Mouse (Mus musculus): ENCODE results near the gene Cldn10. TPM values are rescaled to one million over a fixed set of nuclear protein-coding genes. Genes with fewer than 3 reads are reported as not detected.
"Not testable (repeated sequence)": the region's sequence is repeated elsewhere in the genome, so short reads cannot be mapped to it uniquely, and the experiment has no call there.

Gene Cldn10
- polyA plus RNA-seq, 1 experiment from 2014 or later, result 8.4 TPM

DNA sequence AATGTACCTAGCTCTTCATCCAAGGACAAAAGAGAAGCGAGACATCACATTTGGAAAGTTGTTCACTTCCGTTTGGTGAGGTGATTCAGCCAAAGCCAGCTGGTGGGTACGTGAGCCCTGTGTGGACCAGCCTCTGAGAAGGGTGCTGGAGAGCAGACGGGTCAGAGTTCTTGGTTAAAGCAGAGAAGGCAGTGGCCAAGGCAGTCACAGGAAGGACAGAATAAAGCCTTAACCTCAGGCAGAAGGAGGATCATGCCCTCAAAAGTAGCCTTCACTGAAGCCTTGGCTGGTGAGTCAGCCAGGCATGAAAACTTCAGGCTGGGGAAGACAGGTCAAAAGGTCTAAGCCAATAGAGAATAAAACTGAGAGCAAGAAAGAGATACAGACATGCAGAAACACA, 22.0 kb downstream of the Cldn10 start:
- no peak overlapping the region for H3K4me2 ChIP-seq (replicated peaks; ENCODE audit: low read depth)
- H3K36me3 ChIP-seq (ENCODE audit: control insufficient read depth, insufficient read depth, low read length), result no peaks in the 10 kb centered on the region
- no peak for ATAC-seq (ENCODE audit: low FRiP score, low TSS enrichment)
- no peaks in the 10 kb centered on the region for H3K9me3 ChIP-seq (ENCODE audit: control insufficient read depth, low read length)
- DNase-seq (ENCODE audit: low spot score), result no peak
- no peak overlapping the region for H3K9ac ChIP-seq (ENCODE audit: low read length)
- no peak overlapping the region for H3K27ac ChIP-seq (replicated peaks)
- no peaks in the 10 kb centered on the region for H3K27me3 ChIP-seq (ENCODE audit: control insufficient read depth, insufficient read depth, low read length)
- no peaks in the 10 kb centered on the region for H3K4me1 ChIP-seq (replicated peaks; ENCODE audit: control insufficient read depth, insufficient read depth)
- no peak overlapping the region for H3K4me3 ChIP-seq (ENCODE audit: low read depth, low read length)
- TF ChIP-seq CTCF (IDR thresholded peaks at IDR 0.05; ENCODE audit: low read depth) (no peak), EP300 (optimal IDR thresholded peaks at IDR 0.05) (no peak)
- WGBS, result 75% methylated on average over 4 of the region's 4 CpGs

DNA sequence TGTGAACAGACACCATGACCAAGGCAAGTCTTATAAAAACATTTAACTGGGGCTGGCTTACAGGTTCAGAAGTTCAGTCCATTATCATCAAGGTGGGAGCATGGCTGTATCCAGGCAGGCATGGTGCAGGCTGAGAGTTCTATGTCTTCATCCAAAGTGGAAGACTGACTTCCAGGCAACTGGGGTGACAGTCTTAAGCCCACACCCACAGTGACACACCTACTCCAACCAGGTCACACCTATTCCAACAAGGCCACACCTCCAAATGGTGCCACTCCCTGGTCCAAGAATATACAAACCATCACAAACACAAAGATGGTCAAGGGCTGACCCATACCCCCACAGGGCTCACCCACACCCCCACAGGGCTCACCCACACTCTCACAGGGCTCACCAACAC, 23.5 kb downstream of the Cldn10 start:
- ATAC-seq (ENCODE audit: low FRiP score, low TSS enrichment); H3K36me3 ChIP-seq (ENCODE audit: control insufficient read depth, insufficient read depth, low read length); H3K9me3 ChIP-seq (ENCODE audit: control insufficient read depth, low read length); H3K27me3 ChIP-seq (ENCODE audit: control insufficient read depth, insufficient read depth, low read length); H3K27ac ChIP-seq (replicated peaks); H3K4me2 ChIP-seq (replicated peaks; ENCODE audit: low read depth); H3K4me1 ChIP-seq (replicated peaks; ENCODE audit: control insufficient read depth, insufficient read depth); H3K4me3 ChIP-seq (ENCODE audit: low read depth, low read length); DNase-seq (ENCODE audit: low spot score); H3K9ac ChIP-seq (ENCODE audit: low read length): not testable (repeated sequence)

DNA sequence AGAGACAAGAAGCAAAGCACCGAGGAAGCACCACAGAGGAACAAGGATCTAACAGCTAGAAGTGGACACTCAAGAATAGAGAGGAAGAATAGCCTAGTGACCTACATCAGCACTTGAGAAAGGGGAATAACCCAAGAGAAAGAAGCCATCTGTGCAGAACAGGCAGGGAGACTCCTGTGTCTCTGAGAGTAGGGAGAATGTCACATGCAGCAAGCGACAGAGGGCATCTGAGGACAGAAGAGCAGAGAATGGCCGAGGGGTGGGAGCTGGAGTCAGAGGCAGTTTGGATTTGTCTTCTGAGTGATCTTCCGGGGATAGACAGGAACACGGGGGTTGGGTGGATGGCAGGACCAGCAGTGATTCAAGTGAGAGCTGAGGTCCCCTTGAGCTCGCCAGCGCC, 25.4 kb downstream of the Cldn10 start:
- no peaks in the 10 kb centered on the region for H3K36me3 ChIP-seq (ENCODE audit: control insufficient read depth, insufficient read depth, low read length)
- H3K27ac ChIP-seq (replicated peaks), result no peak overlapping the region
- H3K9ac ChIP-seq (ENCODE audit: low read length), result no peak overlapping the region
- DNase-seq (ENCODE audit: low spot score) (no peak), ATAC-seq (ENCODE audit: low FRiP score, low TSS enrichment) (no peak)
- H3K4me3 ChIP-seq (ENCODE audit: low read depth, low read length), result no peak overlapping the region
- H3K9me3 ChIP-seq (ENCODE audit: control insufficient read depth, low read length), result no peaks in the 10 kb centered on the region
- H3K27me3 ChIP-seq (ENCODE audit: control insufficient read depth, insufficient read depth, low read length), result no peaks in the 10 kb centered on the region
- TF ChIP-seq EP300 (optimal IDR thresholded peaks at IDR 0.05) (no peak), CTCF (IDR thresholded peaks at IDR 0.05; ENCODE audit: low read depth) (no peak)
- no peak overlapping the region for H3K4me2 ChIP-seq (replicated peaks; ENCODE audit: low read depth)
- no peaks in the 10 kb centered on the region for H3K4me1 ChIP-seq (replicated peaks; ENCODE audit: control insufficient read depth, insufficient read depth)
- WGBS, result 68% methylated on average over 7 of the region's 7 CpGs

DNA sequence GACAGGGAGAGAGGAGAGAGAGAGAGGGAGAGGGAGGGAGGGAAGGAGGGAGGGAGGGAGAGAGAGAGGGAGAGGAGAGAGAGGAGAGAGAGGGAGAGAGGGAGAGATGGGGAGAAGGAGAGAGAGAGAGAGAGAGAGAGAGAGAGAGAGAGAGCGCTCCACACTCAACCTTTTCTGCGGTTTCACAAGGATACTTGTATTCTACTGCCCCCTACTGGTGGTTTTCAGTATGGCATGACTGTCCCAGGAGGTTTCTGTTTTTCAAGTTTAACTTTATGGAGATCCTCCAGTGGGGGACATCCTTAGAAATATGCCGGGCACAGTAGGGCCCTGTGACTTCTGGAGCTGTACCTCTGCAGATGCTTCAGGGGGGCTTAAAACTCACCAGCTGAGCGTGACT, 28.8 kb downstream of the Cldn10 start:
- H3K4me1 ChIP-seq (replicated peaks; ENCODE audit: control insufficient read depth, insufficient read depth), result 0 out of 2 replicates have a peak, but pooled peaks cover 2% of the 10 kb centered on the region
- H3K9me3 ChIP-seq (ENCODE audit: control insufficient read depth, low read length), result no peaks in the 10 kb centered on the region
- ATAC-seq (ENCODE audit: low FRiP score, low TSS enrichment) (no peak), DNase-seq (ENCODE audit: low spot score) (peak; percentile 57)
- TF ChIP-seq EP300 (optimal IDR thresholded peaks at IDR 0.05), result no peak
- peak; percentile 86 for TF ChIP-seq CTCF (IDR thresholded peaks at IDR 0.05; ENCODE audit: low read depth)
- no peak overlapping the region for H3K4me3 ChIP-seq (ENCODE audit: low read depth, low read length)
- no peaks in the 10 kb centered on the region for H3K27me3 ChIP-seq (ENCODE audit: control insufficient read depth, insufficient read depth, low read length)
- H3K4me2 ChIP-seq (replicated peaks; ENCODE audit: low read depth), result 0 out of 2 replicates have a peak overlapping the region, but pooled peaks have one; percentile 5
- H3K9ac ChIP-seq (ENCODE audit: low read length), result no peak overlapping the region
- no peak overlapping the region for H3K27ac ChIP-seq (replicated peaks)
- WGBS, result 30% methylated on average over 4 of the region's 4 CpGs
- no peaks in the 10 kb centered on the region for H3K36me3 ChIP-seq (ENCODE audit: control insufficient read depth, insufficient read depth, low read length)

DNA sequence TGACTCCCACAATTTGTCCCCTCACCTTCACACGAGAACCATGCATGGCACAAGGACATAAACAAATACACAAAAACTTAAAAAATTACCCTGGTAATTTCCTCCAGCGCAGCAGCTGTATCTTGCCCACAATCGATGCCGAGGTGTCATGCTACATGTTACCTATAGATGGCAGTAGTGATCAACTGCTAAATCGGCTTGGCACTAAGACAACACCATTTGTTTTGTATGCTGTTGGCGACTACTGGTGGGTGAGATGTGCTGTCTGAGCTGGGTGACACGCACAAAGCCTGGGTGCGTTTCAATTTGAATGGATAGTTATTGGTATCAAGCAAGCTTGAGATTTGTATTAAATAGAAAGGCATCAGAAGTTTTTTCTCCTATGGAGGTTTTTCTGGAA, 32.4 kb downstream of the Cldn10 start:
- no peaks in the 10 kb centered on the region for H3K27me3 ChIP-seq (ENCODE audit: control insufficient read depth, insufficient read depth, low read length)
- H3K27ac ChIP-seq (replicated peaks), result no peak overlapping the region
- 0 out of 2 replicates have a peak overlapping the region, but pooled peaks have one; percentile 20 for H3K4me2 ChIP-seq (replicated peaks; ENCODE audit: low read depth)
- H3K36me3 ChIP-seq (ENCODE audit: control insufficient read depth, insufficient read depth, low read length), result no peaks in the 10 kb centered on the region
- DNase-seq (ENCODE audit: low spot score) (peak; percentile 61), ATAC-seq (ENCODE audit: low FRiP score, low TSS enrichment) (no peak)
- TF ChIP-seq EP300 (optimal IDR thresholded peaks at IDR 0.05) (no peak), CTCF (IDR thresholded peaks at IDR 0.05; ENCODE audit: low read depth) (peak; percentile 98)
- H3K4me3 ChIP-seq (ENCODE audit: low read depth, low read length), result no peak overlapping the region
- H3K4me1 ChIP-seq (replicated peaks; ENCODE audit: control insufficient read depth, insufficient read depth), result 0 out of 2 replicates have a peak, but pooled peaks cover 2% of the 10 kb centered on the region
- WGBS, result 9% methylated on average over 8 of the region's 8 CpGs
- no peak overlapping the region for H3K9ac ChIP-seq (ENCODE audit: low read length)
- no peaks in the 10 kb centered on the region for H3K9me3 ChIP-seq (ENCODE audit: control insufficient read depth, low read length)

DNA sequence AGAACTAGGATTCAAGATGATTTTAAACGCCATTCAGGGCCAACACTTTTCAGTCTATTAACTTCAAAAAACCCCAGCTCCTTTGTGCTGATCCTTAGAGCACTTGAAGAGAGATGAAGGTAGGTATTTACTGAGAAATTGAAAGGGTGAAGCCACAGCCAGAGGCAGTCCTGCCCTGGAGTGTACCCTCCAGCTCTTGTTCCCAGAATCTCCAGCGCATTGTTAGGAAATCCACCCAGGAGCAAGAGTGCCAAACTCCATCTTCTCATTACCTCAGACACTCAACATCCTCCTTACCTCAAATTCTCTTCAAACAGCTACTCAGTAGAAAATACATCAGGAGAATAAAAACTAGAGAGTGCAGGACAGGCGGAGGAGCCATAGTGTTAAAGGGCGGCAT, 35.1 kb downstream of the Cldn10 start:
- WGBS, result 76% methylated on average over 4 of the region's 4 CpGs
- no peak overlapping the region for H3K9ac ChIP-seq (ENCODE audit: low read length)
- H3K27ac ChIP-seq (replicated peaks), result no peak overlapping the region
- H3K4me1 ChIP-seq (replicated peaks; ENCODE audit: control insufficient read depth, insufficient read depth), result peaks cover 5% of the 10 kb centered on the region; the same call in 1 of the 2 replicates
- H3K27me3 ChIP-seq (ENCODE audit: control insufficient read depth, insufficient read depth, low read length), result no peaks in the 10 kb centered on the region
- no peak for ATAC-seq (ENCODE audit: low FRiP score, low TSS enrichment)
- no peak overlapping the region for H3K4me2 ChIP-seq (replicated peaks; ENCODE audit: low read depth)
- no peaks in the 10 kb centered on the region for H3K9me3 ChIP-seq (ENCODE audit: control insufficient read depth, low read length)
- DNase-seq (ENCODE audit: low spot score), result no peak
- TF ChIP-seq CTCF (IDR thresholded peaks at IDR 0.05; ENCODE audit: low read depth), result no peak
- TF ChIP-seq EP300 (optimal IDR thresholded peaks at IDR 0.05), result no peak
- H3K36me3 ChIP-seq (ENCODE audit: control insufficient read depth, insufficient read depth, low read length), result no peaks in the 10 kb centered on the region
- H3K4me3 ChIP-seq (ENCODE audit: low read depth, low read length), result no peak overlapping the region

Measured in stomach, postnatal 0 days (tissue).